Mouse (Mus musculus): ENCODE measurements around the gene Myl7.
"Not testable (repeated sequence)": the region's sequence is repeated elsewhere in the genome, so short reads cannot be mapped to it uniquely, and the experiment has no call there.

Gene Myl7

DNA sequence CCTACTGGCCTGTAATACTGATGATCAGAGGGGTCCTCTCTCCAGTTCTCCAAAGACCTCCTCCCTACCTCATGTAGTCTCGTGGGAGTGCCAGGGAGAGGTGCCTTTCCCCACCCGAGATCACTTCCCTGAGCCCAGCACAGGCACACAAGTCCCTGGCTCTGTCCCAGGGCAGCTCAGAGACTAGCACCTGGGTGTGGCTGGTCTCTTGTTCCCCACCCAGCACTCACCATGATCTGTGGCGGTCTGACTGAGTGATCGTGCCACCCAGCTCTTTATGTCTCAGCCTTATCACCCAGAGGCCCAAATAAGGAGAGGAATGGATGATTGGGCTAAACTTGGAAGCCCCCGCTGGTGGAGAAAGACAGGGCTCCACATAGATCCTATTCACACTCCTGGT is at the start of gene Myl7:
Gene Myl7 (minus strand): TSS at position 252 of the 400 bp plus-strand sequence.
- in situ Hi-C loops (cut with MboI, MseI): no loop called here

DNA sequence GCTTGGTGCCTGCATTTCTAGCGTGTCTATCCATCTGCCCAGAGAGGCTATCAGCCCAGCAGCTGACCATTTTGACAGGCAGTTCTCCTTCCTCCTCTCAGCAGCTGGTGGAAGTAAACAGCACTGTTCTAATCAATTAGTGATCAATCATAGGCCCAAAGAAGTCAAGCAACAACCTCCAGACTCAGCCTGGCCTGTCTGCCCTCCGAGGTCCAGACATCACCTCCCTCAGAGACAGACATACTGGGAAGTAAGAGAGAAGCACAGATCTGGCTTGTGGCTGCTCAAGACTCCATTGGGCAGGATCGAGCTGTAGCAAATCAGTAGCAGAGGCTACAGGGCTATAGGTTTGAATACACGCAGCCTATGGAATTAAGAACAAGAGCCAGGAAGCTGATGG is 49.2 kb upstream of the Myl7 start:
- in situ Hi-C loops (cut with MboI, MseI): no loop called here

DNA sequence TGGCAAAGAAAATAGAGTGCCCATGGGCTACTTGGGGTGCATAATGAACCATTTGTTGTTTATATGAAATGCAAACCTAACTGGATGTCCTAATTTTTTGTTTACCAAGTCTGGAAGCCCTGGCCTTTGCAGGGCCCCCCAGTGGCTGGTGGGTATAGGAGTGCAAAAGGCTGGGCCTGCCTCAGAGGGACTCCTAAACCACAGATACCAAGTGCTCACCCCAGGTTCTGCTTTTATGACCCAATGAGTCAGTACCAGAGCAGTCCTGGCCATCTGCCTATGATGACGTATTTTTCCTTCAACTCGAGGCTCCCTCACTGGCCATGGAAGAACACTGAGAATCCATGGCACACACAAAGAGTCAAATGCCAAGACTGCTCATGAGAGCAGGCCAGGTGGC is 46.5 kb upstream of the Myl7 start:
- in situ Hi-C loops (cut with MboI, MseI): no loop called here

DNA sequence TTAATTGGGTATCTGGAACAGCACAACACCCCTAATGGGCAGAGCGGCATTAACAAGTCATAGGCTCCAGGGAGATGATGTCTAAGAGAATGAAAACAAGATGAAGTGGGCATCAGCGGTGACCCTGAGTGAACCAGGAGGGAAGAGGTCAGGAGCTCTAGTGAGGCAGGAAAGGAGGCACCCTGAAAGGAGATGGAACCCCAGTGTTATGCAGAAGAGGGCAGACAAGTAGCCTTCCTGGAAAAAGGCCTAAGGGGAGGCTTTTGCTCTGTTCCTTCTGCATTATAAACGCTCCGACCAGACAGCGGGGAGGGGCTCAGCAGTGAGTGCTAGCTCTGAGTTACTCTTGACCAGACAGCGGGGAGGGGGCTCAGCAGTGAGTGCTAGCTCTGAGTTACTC is 44.4 kb upstream of the Myl7 start:
- in situ Hi-C loops (cut with MboI, MseI): no loop called here

DNA sequence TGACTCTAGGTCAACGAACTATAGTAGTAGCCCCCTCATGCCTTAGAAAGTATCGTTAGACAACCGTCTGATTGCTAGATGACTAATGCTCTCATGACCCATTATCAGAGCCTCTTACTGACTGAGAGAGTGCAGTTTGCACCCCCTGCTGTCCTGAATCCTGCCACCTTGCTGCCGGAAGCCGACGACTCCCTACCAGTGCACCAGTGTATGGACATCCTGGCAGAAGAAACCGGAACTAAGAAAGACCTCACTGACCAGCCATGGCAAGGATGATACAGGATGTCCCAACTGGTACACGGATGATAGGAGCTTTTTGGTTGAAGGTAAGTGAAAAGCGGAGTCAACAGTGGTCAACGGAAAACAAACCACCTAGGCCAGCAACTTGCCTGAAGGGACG is 35.9 kb upstream of the Myl7 start:
- in situ Hi-C loops (cut with MboI, MseI): not testable (repeated sequence)

DNA sequence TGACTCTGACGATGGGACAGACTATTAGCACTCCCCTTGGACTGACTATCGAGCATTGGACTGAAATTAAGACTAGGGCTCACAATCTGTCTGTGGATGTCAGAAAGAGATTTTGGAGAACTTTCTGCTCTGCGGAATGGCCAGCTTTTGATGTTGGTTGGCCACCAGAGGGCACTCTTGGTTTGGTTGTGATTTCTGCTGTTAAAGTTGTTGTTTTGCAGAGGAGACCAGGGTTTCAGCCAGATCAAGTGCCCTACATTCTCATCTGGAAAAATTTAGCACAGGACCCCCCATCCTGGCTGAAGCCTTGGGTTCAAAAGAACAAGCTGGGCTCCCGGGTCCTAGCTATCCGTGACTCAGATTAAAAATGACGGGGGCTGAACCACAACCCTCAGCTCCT is 33.4 kb upstream of the Myl7 start:
- in situ Hi-C loops (cut with MboI, MseI): not testable (repeated sequence)

DNA sequence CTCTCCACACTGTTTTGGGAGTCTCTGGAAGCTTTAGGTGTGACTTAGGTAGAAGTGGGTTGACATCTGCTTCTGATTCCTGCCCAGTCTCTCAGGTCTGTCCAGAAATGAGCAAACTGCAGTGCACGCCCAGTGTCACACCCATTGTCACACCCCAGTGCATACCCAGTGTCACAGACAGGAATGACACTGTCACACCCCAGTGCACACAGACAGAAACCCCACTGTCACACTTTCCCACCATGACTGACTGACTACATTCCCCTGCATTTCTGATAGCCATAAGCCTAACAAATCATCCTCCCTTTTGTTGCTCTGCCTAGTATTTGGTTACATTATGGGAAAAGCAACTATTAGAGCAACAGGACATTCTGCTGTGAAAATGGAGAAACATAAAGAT is 32.0 kb upstream of the Myl7 start:
- in situ Hi-C loops (cut with MboI, MseI): no loop called here

DNA sequence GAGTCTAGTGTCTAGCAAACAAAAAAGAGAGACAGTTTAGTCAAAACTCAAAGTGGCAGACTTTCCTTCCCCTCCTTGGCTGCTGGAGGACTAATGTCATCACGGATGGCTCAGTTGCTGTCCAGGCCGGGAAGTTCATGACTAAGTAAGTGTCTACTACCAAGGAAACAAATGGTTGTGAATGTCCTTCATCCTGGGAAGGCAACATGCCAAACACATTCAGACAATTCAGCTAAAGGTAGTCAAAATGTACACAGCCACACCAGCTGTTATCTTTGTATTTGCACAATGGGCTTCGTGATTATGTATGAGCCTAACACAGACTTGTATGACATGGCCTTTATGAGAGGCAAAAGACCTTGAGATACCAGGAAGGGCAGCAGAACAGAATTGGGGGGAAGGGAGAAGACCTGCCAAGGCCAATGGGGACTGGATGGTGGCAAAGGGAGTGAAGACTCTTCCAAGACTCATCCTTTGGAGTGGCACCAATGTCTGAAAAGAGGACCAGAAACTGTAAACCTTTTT is 28.2 kb upstream of the Myl7 start:
- in situ Hi-C loops (cut with MboI, MseI): loop anchor here (5.0 kb wide), 1 partner anchor 51 kb away; no protein-coding TSS in a partner anchor

DNA sequence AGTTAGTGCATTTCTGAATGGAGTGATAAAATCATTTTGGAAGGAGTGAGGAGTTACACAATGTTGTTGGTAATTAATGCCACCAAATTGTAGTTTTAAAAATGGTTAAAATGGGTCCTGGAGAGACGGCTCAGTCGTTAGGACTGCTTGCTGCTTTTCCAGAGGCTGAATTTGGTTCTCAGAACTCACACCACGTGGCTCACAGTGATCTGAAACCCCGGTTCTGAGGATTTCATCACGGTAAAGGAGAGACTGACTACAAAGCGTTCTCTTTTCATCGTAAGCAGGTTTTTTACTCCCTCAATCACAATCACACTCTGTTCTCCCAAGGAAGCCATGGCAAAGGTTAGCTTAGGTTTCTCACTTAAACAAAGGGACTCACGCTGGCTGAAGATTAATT is 26.1 kb upstream of the Myl7 start:
- in situ Hi-C loops (cut with MboI, MseI): loop anchor here (5.0 kb wide), 1 partner anchor 53 kb away; no protein-coding TSS in a partner anchor

DNA sequence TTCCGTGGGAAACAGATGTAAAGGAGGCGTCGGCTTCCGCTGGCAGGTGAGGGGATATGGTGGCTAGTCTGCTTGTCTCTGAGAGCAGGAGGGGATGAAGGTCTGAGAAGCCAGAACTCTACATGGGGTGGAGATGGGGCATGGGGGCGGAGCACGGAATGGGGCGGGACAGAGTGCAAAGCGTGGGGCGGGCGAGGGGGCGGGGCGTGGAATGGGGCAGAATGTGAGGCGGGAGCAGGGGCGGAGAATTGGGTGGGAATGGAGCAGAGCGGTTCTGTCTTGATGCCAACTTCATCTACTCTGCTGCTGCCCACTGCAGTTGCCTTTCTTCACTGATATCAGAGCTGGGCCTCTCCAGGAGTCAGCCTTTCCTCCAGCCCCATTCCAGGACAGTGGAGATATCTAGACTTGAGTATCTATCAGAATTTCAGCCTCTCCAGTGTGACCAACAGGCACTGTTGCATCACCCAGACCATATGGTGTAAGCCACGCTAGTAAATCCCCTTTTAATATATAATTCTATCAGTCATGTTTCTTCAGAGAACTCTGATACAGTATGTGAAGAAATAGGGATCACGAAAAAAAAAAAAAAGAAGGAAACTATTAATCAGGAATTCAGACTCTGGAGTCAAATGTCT is 21.9 kb upstream of the Myl7 start:
- in situ Hi-C loops (cut with MboI, MseI): no loop called here

DNA sequence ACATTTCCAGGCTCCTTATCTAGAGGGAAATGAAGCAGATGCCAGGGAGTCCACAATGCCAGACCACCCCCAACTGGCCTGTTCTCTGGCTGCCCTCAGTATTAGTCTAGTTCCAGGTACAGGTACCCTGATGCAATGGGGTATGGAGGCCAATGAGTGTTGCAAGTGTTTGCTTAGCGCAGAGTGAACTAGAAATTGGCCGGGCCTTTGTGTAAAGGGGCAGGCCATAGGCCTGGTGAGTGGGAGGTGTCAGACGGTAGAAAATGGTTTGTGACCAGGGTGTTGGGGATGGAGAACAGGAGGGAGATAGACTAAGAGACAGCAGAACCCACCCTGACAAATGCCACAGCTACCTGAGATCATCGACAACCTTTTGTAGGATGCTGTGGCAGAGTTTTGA is 21.0 kb upstream of the Myl7 start:
- in situ Hi-C loops (cut with MboI, MseI): no loop called here

DNA sequence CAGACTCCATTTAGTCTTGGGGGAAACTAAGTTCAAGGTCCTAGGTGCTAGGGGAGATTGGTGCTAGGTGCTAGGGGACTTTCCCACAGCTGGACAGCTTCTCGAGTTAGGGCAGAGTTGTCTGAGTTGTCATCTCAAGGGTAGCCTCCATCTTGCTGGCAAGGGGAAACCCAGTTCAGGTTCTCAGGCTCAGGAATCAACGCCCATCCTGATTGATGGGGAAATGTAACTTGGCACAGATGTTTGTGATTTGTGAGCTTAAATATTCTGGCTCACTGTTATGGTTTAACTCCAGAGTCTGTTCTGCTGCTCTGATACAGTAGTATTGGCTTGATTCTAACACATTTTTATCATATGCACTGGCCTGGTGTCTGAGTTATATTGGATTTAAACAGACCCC is 19.5 kb upstream of the Myl7 start:
- in situ Hi-C loops (cut with MboI, MseI): no loop called here

DNA sequence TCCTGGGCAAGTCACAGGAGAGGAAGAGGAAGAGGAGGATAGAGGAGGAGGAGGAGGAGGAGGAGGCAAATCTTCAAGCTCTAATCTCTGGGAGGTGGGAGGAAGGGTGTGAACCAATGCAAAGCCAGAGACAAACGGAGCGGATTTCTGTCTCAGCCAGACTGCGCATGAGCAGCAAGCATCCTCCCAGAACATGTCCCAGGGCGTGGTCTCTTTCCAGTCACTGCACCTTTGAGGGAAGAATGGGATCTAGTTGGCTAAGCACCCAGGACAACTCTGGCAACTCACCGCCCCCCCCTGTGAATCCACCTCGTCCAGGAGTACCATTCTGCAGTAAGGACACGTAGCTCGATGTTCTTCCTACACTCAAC is 17.6 kb upstream of the Myl7 start:
- in situ Hi-C loops (cut with MboI, MseI): no loop called here

DNA sequence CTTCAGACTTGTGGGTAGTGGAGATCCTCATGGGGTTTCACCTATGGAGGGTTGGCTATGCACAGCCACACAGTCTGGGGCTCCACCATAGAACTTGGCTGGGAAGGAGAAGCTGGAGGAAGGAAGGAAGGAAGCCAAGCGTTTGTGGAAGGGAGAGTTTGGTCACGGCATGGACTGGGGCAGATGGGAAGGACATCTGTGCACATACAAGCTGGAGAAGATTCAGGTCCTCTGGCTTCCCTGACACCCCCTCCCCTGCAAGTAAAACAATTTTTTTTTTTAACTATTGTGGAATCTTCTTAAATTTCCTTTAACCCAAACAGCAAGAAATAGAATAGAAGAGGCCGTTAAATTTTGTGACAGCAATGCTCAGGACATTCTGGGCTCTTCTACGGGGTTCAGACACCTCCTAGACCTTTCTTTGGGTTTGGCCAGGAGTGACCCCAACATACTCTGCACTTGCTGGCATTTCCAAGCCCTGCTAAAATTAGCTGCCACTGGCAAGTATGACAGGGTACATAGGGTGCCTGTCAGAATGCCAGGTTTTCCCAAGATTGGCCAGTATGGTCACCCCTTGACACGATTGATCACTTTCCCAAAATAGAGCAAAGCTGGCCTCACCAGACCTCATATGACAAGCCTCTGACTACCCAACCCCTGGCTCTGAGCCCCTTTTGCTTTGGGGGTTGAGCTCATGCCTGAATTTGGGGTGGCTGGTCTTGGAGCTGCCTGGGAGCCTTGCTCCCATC is 17.0 kb upstream of the Myl7 start:
- in situ Hi-C loops (cut with MboI, MseI): no loop called here

DNA sequence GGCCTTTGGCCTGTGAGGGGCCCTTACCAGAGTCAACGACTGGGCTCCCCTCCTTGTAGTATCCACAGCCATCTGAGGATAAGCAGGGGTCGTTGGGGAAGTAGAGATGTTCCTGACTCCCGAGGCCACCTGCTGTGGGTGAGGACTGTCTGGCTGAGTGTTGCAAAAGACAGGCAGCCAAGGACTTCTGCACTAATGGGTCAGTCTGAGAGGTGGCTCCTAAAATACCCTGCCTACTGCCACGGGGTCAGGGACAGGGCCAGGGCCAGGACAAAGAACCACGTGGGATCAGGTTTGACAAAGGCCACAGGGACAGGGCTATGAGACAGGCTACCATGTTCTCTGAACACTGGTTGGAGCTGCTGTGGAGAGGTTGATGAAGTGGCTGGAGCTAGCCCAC is 16.4 kb upstream of the Myl7 start:
- in situ Hi-C loops (cut with MboI, MseI): no loop called here

DNA sequence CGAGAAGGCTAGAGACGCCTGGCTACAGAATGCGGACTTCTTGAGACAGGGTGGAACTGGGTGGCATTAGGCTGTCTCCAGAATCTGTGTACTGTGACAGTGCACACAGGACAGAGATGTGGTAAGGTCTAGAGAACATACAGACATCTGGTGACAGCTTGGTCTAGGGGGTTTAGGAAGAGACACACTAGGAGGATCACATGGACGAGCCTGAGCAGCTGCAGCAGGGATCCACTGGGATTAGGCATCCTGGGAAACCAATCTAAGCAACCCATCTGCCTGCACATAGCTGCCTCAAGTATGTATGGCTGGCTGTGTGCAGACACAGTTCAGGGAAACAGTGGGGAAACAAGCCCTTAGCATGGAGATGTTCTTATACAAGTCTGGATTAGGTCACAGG is 15.4 kb upstream of the Myl7 start:
- in situ Hi-C loops (cut with MboI, MseI): no loop called here

DNA sequence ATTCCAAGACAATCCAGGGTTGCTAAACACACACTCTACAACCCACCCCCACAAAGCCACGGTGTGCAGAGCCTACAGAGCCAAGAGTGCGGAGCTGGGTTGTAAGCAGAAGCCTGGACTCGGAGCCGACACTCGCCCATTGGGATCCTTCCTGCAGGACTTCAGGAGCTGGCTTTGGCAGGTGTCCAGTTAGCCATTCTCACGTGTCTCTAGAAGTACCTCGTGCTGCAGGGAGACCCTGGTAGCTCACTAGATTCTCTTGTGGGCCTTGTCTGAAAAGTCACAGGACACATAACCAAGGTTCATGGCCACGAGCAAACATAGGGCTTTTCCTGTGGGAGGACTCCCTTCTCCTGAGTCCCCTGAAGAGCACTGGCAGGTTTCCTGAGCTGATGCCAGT is 14.7 kb upstream of the Myl7 start:
- in situ Hi-C loops (cut with MboI, MseI): no loop called here

DNA sequence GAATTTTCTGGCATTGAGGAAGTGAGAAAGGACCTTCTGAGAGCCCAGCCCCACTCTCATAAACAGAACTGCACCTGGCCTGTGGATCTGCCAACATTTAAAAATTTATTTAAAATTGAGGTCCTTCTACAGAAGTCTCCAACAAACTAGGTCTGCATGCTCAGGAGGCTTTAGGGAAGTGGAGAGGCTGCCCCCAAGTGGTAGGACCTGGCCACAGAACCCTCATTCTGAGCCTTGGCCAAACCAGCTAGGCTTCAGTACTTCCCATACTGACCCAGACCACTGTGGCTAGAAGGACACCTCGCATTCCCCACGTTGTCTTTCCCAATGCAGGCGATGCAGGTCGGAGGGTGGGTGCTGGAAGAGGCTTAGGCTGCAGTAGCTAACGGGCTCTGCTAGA is 14.1 kb upstream of the Myl7 start:
- in situ Hi-C loops (cut with MboI, MseI): no loop called here

DNA sequence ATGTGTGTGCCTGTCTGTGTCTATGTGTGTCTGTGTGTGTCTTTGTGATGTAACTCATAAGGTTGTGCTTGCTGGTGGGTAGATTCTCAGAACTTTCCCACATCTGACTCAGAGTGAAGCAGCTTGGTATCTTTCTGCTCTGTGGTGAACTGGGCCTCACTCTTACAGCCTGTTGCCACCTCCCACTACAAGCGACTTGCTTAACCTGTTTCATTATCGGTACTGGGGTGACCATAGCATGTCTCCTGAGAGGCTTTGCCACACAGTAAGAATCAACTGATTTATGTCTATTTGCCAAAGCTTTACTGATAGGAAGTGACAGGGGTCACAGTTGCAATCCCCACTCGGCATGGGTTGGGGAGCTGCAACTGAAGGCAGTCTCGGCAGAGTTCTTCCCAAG is 10.1 kb upstream of the Myl7 start:
- in situ Hi-C loops (cut with MboI, MseI): no loop called here

DNA sequence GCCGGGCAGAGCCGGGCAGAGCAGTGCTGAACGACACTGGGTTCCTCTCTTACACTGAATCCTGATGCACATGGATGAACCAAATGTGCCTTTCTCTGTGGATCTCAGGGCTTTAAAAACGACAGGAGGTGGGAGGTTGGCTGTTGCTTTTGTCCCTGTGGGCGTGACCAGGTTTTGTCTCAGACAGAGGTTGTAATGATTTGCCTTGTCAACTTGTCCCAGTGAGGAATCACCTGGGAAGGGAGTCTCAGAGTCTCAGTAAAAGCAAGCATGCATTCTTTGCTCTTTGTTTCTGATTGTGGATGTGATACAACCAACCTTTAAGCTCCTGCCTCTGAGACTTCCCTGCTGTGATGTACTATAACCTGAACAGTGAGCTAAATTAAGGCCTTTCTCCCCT is 8.5 kb upstream of the Myl7 start:
- in situ Hi-C loops (cut with MboI, MseI): no loop called here

DNA sequence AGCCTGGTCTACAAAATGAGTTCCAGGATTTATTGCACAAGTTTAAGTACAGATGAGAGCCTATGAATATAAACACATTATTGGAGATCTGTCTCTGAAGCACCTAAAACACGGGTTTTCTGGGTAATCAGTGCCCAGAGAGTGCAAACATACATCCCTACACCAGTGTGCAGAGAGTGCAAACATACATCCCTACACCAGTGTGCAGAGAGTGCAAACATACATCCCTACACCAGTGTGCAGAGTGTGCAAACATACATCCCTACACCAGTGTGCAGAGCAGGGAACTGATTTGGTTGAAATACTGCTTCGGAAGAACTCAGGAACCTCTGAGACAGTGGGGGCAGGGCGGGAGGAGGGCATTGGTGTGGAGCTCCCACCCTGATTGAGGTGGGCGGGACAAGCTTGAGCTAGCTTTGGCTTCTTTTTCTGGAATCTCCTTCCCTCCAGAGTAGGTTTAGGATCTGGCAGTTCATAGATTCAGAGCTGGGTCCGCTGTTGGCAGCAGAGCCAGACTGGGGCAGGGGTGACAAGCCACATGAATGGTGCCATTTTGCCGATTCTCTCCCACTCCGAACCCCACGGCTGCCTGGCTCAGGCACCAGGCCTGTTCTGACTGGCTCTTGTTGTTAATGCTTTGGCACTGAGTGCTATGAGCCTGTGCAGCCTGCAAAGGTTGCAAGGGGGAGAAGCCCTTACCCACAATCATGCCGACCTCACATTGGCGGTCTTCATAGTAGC is 7.4 kb upstream of the Myl7 start:
- in situ Hi-C loops (cut with MboI, MseI): no loop called here

DNA sequence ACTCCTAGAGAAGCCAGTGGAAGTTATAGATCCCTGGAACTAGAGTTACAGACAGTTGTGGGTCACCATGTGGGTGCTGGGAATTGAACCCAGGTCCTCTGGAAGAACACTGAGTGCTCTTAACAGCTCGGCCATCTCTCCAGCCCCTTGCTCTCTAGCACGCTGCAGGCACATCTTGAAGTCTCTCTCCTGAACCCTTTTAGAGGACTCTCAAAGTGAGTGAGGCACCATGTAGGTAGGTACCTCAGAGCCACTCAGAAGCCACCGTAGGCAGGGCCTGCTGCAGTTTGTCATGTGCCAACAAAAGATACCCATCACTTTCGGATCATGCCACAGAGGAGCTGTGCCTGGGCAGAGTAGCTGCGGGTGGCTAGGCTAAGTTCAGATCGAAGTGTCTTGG is 6.3 kb upstream of the Myl7 start:
- in situ Hi-C loops (cut with MboI, MseI): no loop called here

DNA sequence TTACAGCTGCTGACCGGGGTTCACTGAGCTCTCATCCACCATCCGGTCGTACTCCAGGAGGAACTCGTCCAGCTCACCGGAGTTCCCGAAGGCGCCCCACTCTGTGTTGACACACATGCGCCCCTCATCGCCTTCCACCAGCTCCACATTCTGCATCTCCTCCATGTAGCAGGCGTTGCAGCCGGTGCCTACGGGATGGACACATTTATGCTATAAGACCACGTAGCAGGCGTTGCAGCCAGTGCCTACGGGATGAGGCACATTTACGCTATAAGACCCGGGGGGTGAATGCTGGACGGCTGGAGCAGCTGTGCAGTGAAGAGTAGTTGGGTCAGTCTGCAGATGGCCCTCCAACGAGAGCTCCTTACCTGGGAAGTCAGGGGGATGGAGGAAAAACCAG is 5.8 kb upstream of the Myl7 start:
- in situ Hi-C loops (cut with MboI, MseI): no loop called here

All from regulatory T cell (primary cell).